Mouse (Mus musculus) embryonic facial prominence, embryonic 10.5 days (tissue): ENCODE data around the gene Rbfox1. TPM values are rescaled to one million over a fixed set of nuclear protein-coding genes. Genes with fewer than 3 reads are reported as not detected.

Source experiments
- DNase-seq: peaks from one replicate; pipeline ENCODE4 v3.0.0-alpha.2; 2017; ENCODE audit warnings: low spot score
- H3K27ac ChIP-seq: fragments of 300-500 bp; sonication (generic); replicated peaks from 2 replicates; pipeline ENCODE4 v1.5.1; 2016; ENCODE audit warnings: mild to moderate bottlenecking
- H3K27me3 ChIP-seq: fragments of 300-500 bp; sonication (generic); replicated peaks from 2 replicates; pipeline ENCODE4 v1.6.1; 2016; ENCODE audit warnings: low read depth, mild to moderate bottlenecking; ENCODE audit not compliant: poor library complexity, severe bottlenecking
- H3K36me3 ChIP-seq: fragments of 300-500 bp; sonication (generic); replicated peaks from 2 replicates; pipeline ENCODE4 v1.6.1; 2016; ENCODE audit warnings: mild to moderate bottlenecking, moderate library complexity
- H3K4me1 ChIP-seq: fragments of 300-500 bp; sonication (generic); 2 replicates; pipeline ENCODE4 v1.6.1; 2016
- H3K4me3 ChIP-seq: fragments of 300-500 bp; sonication (generic); 2 replicates; pipeline ENCODE4 v1.5.1; 2016; ENCODE audit warnings: mild to moderate bottlenecking, moderate library complexity
- H3K9me3 ChIP-seq: fragments of 300-500 bp; sonication (generic); 2 replicates; pipeline ENCODE4 v1.6.1; 2016; ENCODE audit warnings: mild to moderate bottlenecking
- WGBS: fragments of 180-500 bp; shearing (Covaris S2); methylation state at CpG from one replicate; pipeline ENCODE4 v1.1.7; 2016; 5-methylcytosine and 5-hydroxymethylcytosine counted together
- polyA plus RNA-seq: library from polyadenylated mRNA; unstranded; fragments of >200 nt; fragmentation: Nextera tagmentation; extraction: Ambion mirVana; gene quantifications from 2 replicates; pipeline ENCODE4 v1.2.1, GENCODE M21; 2016

Rbfox1 gene
- polyA plus RNA-seq, 1 experiment from 2014 or later = 2.3 TPM

DNA sequence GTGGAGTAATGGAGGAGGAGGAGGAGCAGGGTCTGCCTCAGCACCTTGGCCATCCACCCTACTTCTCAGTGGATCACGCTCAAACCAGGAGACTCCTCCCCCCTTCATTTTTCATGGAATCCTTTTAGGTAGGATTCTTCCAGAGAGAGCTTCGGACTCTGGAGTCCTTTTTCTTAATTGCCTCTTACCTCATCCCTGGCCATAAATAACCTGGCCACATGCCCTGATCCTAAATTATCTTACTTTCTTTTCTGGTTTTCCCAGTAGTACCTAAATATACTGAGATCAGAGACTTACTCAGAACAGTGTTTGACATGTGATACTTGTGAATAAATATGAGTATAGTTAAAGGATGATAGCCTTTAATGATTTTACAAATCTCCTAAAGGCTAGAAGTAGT is 1042.5 kb downstream of the Rbfox1 start:
- Histone ChIP-seq H3K27me3 (no peaks in the 10 kb centered on the region), H3K4me3 (no peak overlapping the region), H3K36me3 (no peaks in the 10 kb centered on the region), H3K27ac (no peak overlapping the region), H3K4me1 (no peaks in the 10 kb centered on the region), H3K9me3 (no peaks in the 10 kb centered on the region)
- WGBS = 83% methylated on average over 2 of the region's 2 CpGs
- no peak for DNase-seq

DNA sequence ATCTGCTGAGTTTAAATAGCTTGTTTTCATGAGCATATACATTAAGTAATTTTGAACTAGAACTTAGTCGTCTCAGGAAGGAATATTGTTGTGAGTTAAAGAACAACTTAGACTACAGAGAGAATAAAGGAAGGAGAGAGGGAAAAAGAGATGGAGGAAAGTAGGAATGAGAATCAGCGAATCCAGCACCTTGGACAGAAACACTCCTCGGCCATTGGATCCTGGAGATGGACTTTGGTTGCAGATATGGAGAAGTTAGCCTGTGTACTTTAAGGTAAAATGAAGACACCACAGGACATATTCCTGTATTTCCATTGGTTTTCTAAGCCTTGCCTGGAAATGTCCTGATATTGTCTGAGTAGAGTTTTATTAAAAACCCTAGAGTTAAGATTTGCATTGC is 1045.6 kb downstream of the Rbfox1 start:
- DNase-seq = no peak
- Histone ChIP-seq H3K4me1 (no peaks in the 10 kb centered on the region), H3K9me3 (no peaks in the 10 kb centered on the region), H3K27ac (no peak overlapping the region), H3K27me3 (no peaks in the 10 kb centered on the region), H3K4me3 (no peak overlapping the region), H3K36me3 (no peaks in the 10 kb centered on the region)
- WGBS = 57% methylated on average over 3 of the region's 3 CpGs

DNA sequence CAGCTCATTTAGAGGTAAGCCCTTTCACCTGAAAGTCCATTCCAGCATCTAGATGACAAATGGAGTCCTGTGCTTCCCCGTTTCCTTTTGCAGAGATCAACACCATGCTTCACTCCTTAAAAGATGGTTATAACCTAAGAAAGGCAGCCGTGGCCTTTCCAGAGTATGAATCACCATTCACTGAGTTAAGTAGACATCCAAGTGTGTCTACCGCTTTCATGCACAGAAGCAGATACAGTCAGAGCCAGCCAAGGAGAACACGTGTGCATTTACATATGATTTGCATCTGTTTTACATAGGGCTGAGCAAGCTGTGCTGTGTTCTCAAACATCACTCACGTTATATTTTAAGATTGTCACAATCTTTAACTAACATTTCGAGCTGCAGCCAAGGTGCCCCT is 1061.0 kb downstream of the Rbfox1 start:
- H3K9me3 ChIP-seq = no peaks in the 10 kb centered on the region
- no peak overlapping the region for H3K4me3 ChIP-seq
- DNase-seq = no peak
- no peaks in the 10 kb centered on the region for H3K36me3 ChIP-seq
- H3K27ac ChIP-seq = no peak overlapping the region
- no peaks in the 10 kb centered on the region for H3K4me1 ChIP-seq
- no peaks in the 10 kb centered on the region for H3K27me3 ChIP-seq
- 83% methylated on average over 6 of the region's 6 CpGs for WGBS

DNA sequence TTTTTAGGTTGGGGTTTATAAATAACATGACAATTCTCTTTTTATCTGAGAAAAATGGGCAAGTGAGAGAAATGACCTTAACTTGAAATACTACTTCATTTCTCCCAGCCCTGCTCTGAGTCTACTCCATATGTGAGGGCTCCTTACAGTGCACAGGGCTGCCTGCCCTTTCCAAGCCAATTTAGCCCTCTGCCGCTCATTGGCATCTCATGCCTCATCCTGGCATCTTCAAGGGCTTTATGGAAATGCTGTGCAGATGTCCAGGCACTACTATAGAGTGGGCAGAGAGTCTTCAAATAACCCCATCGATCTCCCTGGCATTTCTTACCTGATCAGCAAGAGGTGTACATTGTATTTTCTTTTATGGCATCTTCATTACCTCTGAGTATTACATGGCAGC is 1064.5 kb downstream of the Rbfox1 start:
- no peaks in the 10 kb centered on the region for H3K9me3 ChIP-seq
- 87% methylated on average over 2 of the region's 2 CpGs for WGBS
- H3K4me1 ChIP-seq = no peaks in the 10 kb centered on the region
- no peak overlapping the region for H3K4me3 ChIP-seq
- H3K36me3 ChIP-seq = no peaks in the 10 kb centered on the region
- no peaks in the 10 kb centered on the region for H3K27me3 ChIP-seq
- no peak overlapping the region for H3K27ac ChIP-seq
- no peak for DNase-seq

DNA sequence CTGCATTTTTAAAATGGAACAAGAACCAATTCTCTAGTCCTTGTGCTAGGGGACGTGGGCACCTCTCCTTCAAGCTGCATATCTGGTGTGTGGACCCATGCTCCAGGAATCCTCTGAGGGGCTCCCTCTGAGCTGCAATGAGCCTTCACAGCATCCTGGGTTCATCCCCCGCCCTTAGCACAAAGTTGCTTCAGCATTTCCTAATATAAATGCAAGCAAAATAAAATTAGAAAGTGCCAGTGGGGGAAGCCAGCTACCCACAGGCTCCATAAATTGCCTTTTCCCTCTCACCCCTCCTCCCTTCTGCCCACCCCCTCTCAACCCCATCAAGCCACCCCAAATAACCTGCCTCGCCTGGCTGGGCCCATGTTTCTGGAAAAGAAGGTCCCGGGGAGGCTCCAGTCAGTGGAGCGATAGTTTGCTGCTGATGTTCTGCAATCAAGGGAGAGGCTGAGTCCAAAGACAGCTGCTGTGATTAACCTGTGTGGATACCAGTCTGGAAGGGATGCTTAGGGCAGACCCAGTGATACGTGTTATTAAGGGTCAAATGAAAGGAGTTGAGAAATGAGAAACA is 1070.0 kb downstream of the Rbfox1 start:
- 83% methylated on average over 6 of the region's 6 CpGs for WGBS
- H3K4me3 ChIP-seq = no peak overlapping the region
- no peak for DNase-seq
- no peaks in the 10 kb centered on the region for H3K4me1 ChIP-seq
- no peaks in the 10 kb centered on the region for H3K36me3 ChIP-seq
- no peak overlapping the region for H3K27ac ChIP-seq
- H3K27me3 ChIP-seq = peaks cover 11% of the 10 kb centered on the region; the same call in 1 of the 2 replicates
- no peaks in the 10 kb centered on the region for H3K9me3 ChIP-seq

DNA sequence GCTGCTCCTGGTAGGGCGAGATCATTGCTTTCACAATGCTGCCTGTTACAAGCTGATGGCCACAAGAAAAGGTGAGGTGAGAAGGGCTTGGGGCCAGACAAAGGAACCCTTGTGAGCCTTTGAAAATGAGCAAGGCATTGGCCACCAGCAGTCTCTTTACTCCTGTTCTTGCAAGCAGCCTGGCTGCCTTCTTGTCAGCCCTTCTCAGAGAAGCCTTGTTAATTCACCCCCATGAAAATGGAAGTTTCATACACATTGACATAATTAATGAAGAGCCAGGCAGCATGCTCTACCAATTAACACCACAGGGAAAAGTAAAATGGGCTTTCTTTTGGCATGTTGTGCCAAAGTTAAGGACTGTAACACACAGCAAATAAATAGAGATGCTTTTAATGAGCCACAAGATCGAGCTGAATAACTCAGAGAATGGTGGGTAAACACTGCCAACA is 1076.8 kb downstream of the Rbfox1 start:
- H3K9me3 ChIP-seq = no peaks in the 10 kb centered on the region
- H3K4me1 ChIP-seq = peaks cover 15% of the 10 kb centered on the region
- peaks cover 45% of the 10 kb centered on the region for H3K27me3 ChIP-seq
- peak; percentile 9 for DNase-seq
- 32% methylated on average over 2 of the region's 2 CpGs for WGBS
- no peaks in the 10 kb centered on the region for H3K36me3 ChIP-seq
- no peak overlapping the region for H3K27ac ChIP-seq
- H3K4me3 ChIP-seq = no peak overlapping the region

DNA sequence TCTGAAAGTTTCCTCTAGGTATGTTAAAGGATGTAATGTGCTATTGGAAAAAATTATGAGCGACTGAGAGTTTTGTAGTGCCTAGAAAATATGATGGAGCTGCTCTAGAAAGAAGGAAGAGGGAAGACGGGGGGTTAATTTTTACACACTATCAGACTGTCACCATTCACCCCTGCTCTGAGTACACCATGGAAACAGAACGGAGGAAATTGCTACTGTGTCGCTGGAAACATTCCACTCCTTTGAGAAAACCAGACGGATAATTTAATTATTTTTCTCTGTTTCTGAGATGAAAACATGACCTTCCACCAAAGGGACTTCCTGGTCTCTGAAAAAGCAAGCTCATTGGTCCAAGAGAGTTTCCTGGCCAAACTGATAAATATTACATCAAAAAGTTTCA is 1077.4 kb downstream of the Rbfox1 start:
- H3K27ac ChIP-seq = no peak overlapping the region
- 43% methylated on average over 5 of the region's 5 CpGs for WGBS
- no peak overlapping the region for H3K4me3 ChIP-seq
- no peaks in the 10 kb centered on the region for H3K36me3 ChIP-seq
- peaks cover 50% of the 10 kb centered on the region for H3K27me3 ChIP-seq
- peaks cover 15% of the 10 kb centered on the region for H3K4me1 ChIP-seq
- no peaks in the 10 kb centered on the region for H3K9me3 ChIP-seq
- no peak for DNase-seq

DNA sequence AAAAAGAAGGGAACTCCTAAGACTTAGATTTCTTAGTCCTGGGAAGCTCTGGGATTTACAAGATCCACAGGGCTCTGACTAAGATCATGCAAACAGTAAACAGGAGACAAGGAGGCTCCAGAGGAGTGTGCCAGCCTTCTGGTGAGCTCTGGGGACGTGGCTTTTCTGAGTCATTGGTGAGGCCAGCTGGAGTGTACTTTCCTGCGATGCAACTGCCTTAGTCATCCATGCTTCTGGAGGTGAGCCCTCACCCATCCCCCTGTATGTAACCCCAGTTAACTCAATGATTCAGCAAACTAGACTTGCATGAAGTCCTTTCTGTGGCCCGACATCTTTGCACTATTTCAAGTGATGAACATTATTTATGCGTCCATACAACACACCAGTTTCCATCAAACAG is 1078.4 kb downstream of the Rbfox1 start:
- Histone ChIP-seq H3K4me3 (no peak overlapping the region), H3K27ac (no peak overlapping the region), H3K4me1 (peaks cover 15% of the 10 kb centered on the region), H3K9me3 (no peaks in the 10 kb centered on the region), H3K36me3 (no peaks in the 10 kb centered on the region), H3K27me3 (peaks cover 54% of the 10 kb centered on the region)
- no peak for DNase-seq
- WGBS = 74% methylated on average over 4 of the region's 4 CpGs

DNA sequence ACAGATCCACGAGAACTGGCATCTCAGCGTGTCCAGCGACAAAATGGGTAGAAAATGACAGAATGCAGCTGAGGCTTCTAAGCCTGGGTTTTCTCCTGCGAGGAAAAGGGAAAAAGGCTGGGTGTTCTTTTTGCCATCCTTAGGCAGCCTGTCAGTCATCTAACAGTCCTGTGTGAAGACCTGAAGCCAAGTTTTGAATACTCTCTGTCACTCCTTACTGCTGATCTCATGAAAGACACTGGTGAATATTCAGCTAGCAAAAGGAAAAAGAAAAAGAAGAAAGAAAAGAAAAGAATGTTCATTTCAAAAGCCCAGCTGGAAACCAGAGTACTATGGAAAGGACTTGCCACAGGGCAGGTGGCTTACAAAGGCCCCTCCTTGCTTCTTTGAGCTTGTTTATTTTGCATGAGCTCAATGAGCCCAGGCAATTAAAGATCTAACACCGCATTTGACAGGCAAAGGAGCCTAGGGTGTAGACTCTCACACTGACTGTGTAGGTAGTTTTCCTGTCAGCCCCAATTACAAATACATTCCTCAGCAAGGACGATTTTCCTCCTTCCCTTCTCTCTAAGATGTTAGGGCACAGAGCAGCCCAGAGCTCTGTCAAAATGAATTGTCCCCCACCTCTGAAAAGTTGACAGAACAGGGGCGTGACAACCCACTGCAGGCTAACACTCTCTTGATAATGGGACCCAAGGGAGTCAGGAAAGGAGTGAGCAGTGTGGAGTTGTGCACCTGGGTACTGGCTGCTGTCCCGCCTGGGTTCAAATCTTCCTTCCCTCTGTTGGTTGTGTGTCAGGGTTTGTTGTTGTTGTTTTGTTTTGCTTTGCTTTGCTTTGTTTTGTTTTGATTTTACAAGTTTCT is 1079.8 kb downstream of the Rbfox1 start:
- Histone ChIP-seq H3K36me3 (no peaks in the 10 kb centered on the region), H3K4me3 (no peak overlapping the region), H3K9me3 (no peaks in the 10 kb centered on the region), H3K27ac (no peak overlapping the region), H3K27me3 (peaks cover 46% of the 10 kb centered on the region), H3K4me1 (peaks cover 15% of the 10 kb centered on the region)
- 7% methylated on average over 8 of the region's 8 CpGs for WGBS
- peak; percentile 9 for DNase-seq

DNA sequence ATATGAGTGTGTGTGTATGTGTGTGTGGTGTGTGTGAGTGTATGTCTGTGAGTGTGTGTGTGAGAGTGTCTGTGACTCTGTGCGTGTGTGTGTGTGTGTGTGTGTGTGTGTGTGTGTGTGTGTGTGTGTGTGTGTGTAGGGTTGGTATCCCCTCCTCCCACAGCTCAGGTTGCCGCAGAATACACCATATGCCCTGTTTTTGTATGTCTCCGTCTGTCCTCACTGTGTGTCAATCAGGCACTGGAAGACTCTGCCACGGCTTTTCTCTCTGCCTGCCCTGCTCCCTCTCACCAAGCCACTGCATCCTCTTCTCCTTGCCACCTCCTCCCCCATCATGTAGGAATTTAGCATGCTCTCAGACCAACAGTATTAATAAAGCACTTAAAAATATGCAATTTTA is 1084.8 kb downstream of the Rbfox1 start:
- H3K9me3 ChIP-seq = no peaks in the 10 kb centered on the region
- H3K4me1 ChIP-seq = peaks cover 3% of the 10 kb centered on the region
- no peak overlapping the region for H3K27ac ChIP-seq
- H3K36me3 ChIP-seq = no peaks in the 10 kb centered on the region
- H3K27me3 ChIP-seq = peaks cover 23% of the 10 kb centered on the region
- DNase-seq = no peak
- no peak overlapping the region for H3K4me3 ChIP-seq
- WGBS = 71% methylated on average over 4 of the region's 4 CpGs

DNA sequence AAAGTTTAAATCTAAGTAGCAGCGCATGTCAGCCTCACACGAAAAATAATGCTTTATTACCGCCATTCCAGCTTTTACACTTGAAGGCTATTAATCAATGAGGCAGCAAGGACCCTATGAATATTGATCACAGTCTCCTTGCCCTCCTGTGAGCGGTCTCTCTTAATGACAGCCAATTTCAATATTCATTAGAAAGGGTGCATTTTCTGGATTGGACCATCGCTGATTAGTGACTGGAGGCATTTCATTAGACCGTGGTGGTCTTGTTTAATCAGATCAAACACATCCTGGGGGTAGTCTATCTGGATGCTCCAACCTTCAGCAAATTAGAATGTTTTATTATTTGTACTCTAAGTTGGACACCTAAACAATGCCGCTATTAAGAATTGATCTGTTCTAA is 1091.2 kb downstream of the Rbfox1 start:
- Histone ChIP-seq H3K4me3 (no peak overlapping the region), H3K4me1 (no peaks in the 10 kb centered on the region), H3K36me3 (no peaks in the 10 kb centered on the region), H3K9me3 (no peaks in the 10 kb centered on the region), H3K27me3 (0 out of 2 replicates have a peak, but pooled peaks cover 4% of the 10 kb centered on the region), H3K27ac (no peak overlapping the region)
- 88% methylated on average over 7 of the region's 7 CpGs for WGBS
- no peak for DNase-seq

DNA sequence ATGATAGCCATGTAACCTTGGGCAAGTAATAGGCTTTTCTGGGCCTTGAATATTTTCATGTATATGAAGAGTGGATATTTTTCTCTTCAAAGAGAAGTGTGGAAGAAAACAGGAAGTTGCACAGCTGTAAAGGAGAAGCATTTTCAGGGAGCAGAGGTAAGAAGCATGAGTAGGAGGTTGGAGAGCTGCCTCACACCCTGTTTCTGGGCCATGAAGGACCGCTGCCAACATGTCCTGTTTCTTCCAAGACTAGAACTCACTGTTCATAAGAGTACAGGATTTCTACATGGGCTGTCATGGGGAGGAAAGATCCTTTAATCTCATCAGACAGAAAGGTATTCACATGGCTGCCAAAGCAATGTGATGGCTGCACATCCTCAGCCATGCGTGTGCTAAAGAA is 1098.8 kb downstream of the Rbfox1 start:
- Histone ChIP-seq H3K36me3 (no peaks in the 10 kb centered on the region), H3K9me3 (no peaks in the 10 kb centered on the region), H3K4me1 (no peaks in the 10 kb centered on the region), H3K27me3 (no peaks in the 10 kb centered on the region), H3K27ac (no peak overlapping the region), H3K4me3 (no peak overlapping the region)
- whole genome bisulfite sequencing = 83% methylated on average over 2 of the region's 2 CpGs
- no peak for DNase-seq

DNA sequence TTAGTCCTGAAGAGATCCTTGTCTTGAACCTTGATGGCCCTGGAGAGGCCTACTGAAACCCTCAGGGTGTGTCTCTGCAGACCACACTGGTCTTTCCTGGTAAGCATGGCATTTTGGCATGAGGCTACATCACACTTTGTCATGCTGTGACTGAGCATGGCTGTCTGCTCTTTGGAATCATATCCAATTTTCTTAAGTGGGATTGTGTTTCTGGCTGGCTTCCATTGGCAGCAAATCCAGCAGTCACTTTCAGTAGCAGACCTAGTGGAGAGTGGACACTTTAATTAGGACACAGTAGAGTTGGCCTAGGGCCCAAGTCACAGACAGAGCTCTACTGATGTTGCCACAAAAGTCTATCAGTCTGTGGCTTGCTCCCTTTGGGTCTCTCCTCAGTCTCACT is 1100.9 kb downstream of the Rbfox1 start:
- Histone ChIP-seq H3K9me3 (no peaks in the 10 kb centered on the region), H3K27ac (no peak overlapping the region), H3K36me3 (no peaks in the 10 kb centered on the region), H3K27me3 (no peaks in the 10 kb centered on the region), H3K4me1 (no peaks in the 10 kb centered on the region), H3K4me3 (no peak overlapping the region)
- no peak for DNase-seq
